Mouse (Mus musculus) liver, embryonic 13.5 days (tissue): ENCODE results near the gene Sik3. TPM values are rescaled to one million over a fixed set of nuclear protein-coding genes. Genes with fewer than 3 reads are reported as not detected.

ENCODE experiments used
- ATAC-seq: fragments of 200-750 bp; cut with Nextera tagmentation; 2 replicates; pipeline ENCODE4 v1.8.0; 2017; ENCODE audit warnings: low read depth, mild to moderate bottlenecking, moderate number of reproducible peaks, moderate library complexity
- DNase-seq: peaks from one replicate; pipeline ENCODE4 v3.0.0; 2022
- H3K27ac ChIP-seq: fragments of 300-500 bp; sonication (generic); 2 replicates; pipeline ENCODE4 v1.5.1; 2015; ENCODE audit warnings: moderate library complexity, mild to moderate bottlenecking, inconsistent platforms
- H3K27me3 ChIP-seq: fragments of 300-500 bp; sonication (generic); 2 replicates; pipeline ENCODE4 v1.6.1; 2015; ENCODE audit warnings: mild to moderate bottlenecking, inconsistent platforms
- H3K36me3 ChIP-seq: fragments of 300-500 bp; sonication (generic); 2 replicates; pipeline ENCODE4 v1.6.1; 2015; ENCODE audit warnings: mild to moderate bottlenecking, inconsistent platforms
- H3K4me1 ChIP-seq: fragments of 300-500 bp; sonication (generic); replicated peaks from 2 replicates; pipeline ENCODE4 v1.6.1; 2015; ENCODE audit warnings: inconsistent platforms
- H3K4me2 ChIP-seq: fragments of 300-500 bp; sonication (generic); 2 replicates; pipeline ENCODE4 v1.6.1; 2015; ENCODE audit warnings: inconsistent platforms, mild to moderate bottlenecking, moderate library complexity
- H3K4me3 ChIP-seq: fragments of 300-500 bp; sonication (generic); replicated peaks from 2 replicates; pipeline ENCODE4 v1.5.1; 2015; ENCODE audit warnings: mild to moderate bottlenecking, inconsistent platforms
- H3K9ac ChIP-seq: fragments of 300-500 bp; sonication (generic); 2 replicates; pipeline ENCODE4 v1.6.1; 2015; ENCODE audit warnings: mild to moderate bottlenecking, inconsistent platforms
- H3K9me3 ChIP-seq: fragments of 300-500 bp; sonication (generic); replicated peaks from 2 replicates; pipeline ENCODE4 v1.6.1; 2016; ENCODE audit warnings: inconsistent platforms
- WGBS: fragments of 180-500 bp; shearing (Covaris S2); methylation state at CpG from one replicate; pipeline ENCODE4 v1.1.7; 2015; ENCODE audit not compliant: insufficient replicate concordance; 5-methylcytosine and 5-hydroxymethylcytosine counted together
- polyA plus RNA-seq: library from polyadenylated mRNA; unstranded; fragments of >200 nt; fragmentation: Nextera tagmentation; extraction: Ambion mirVana; gene quantifications from 2 replicates; pipeline ENCODE4 v1.2.1, GENCODE M21; 2015

The Sik3 gene
- 2.4 and 2.8 TPM in 2 replicates for polyA plus RNA-seq

GRCm38 (mm10) chr9:46012091-46013008, at the start of gene Sik3, which contains the start of gene Pafah1b2:
Sik3 (plus strand) TSS chr9:46012820.
Pafah1b2 (minus strand) TSS chr9:46012690.
- DNase-seq (peak; percentile 86), ATAC-seq (peak; percentile 77)
- H3K4me3 ChIP-seq: peak within 1 kb of the TSS; percentile 86
- no peaks in the 10 kb centered on the region for H3K9me3 ChIP-seq
- H3K27ac ChIP-seq: peak within 1 kb of the TSS; percentile 77
- H3K4me2 ChIP-seq: peak within 1 kb of the TSS; percentile 94
- no peaks in the 10 kb centered on the region for H3K27me3 ChIP-seq
- H3K36me3 ChIP-seq: no peaks in the 10 kb centered on the region
- peak within 1 kb of the TSS; percentile 89 for H3K9ac ChIP-seq
- 2% methylated on average over 58 of the region's 78 CpGs for WGBS
- H3K4me1 ChIP-seq: peaks cover 77% of the 10 kb centered on the region

GRCm38 (mm10) chr9:45963577-45963976, 49.0 kb upstream of the Sik3 start:
- DNase-seq (no peak), ATAC-seq (no peak)
- H3K27me3 ChIP-seq: no peaks in the 10 kb centered on the region

GRCm38 (mm10) chr9:45976884-45977283, 35.7 kb upstream of the Sik3 start:
- 84% methylated on average over 2 of the region's 2 CpGs for WGBS

More at GRCm38 (mm10) chr9:45963577-45963976, 49.0 kb upstream of the Sik3 start:
- no peak overlapping the region for H3K4me3 ChIP-seq
- H3K9me3 ChIP-seq: no peaks in the 10 kb centered on the region
- H3K4me2 ChIP-seq: no peak overlapping the region
- peaks cover 13% of the 10 kb centered on the region for H3K4me1 ChIP-seq
- no peak overlapping the region for H3K27ac ChIP-seq
- 87% methylated on average over 6 of the region's 6 CpGs for WGBS
- no peak overlapping the region for H3K9ac ChIP-seq
- H3K36me3 ChIP-seq: peaks cover 84% of the 10 kb centered on the region

DNA sequence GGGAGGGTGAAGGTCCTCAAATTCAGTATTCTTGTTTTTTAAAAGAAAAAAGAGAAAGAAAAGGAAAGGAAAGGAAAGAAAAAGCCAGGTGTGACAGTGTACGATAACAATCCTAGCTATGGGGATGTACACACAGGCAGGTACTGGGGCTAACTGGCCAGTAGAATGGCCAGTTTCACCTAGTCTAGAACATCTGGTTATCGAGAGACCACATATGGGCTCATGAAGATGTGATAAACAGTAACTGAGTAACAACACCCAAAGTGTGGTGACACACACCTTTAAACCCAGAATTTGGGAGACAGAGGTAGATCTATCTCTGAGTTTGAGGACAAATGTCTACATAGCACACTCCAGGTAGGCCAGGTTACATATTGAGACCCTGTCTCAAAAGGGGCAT, 32.8 kb upstream of the Sik3 start:
- 72% methylated on average over 2 of the region's 2 CpGs for WGBS
- H3K9me3 ChIP-seq: no peaks in the 10 kb centered on the region
- H3K36me3 ChIP-seq: peaks cover 50% of the 10 kb centered on the region
- peaks cover 61% of the 10 kb centered on the region for H3K4me1 ChIP-seq
- peak overlapping the region; percentile 61 for H3K27ac ChIP-seq
- peak overlapping the region; percentile 30; the same call in 1 of the 2 replicates for H3K9ac ChIP-seq
- no peak overlapping the region; the same call in 1 of the 2 replicates for H3K4me3 ChIP-seq
- no peak for DNase-seq
- peak; percentile 49 for ATAC-seq
- H3K27me3 ChIP-seq: no peaks in the 10 kb centered on the region
- peak overlapping the region; percentile 30 for H3K4me2 ChIP-seq

More at GRCm38 (mm10) chr9:45976884-45977283, 35.7 kb upstream of the Sik3 start:
- Histone ChIP-seq H3K4me1 (peaks cover 42% of the 10 kb centered on the region), H3K27ac (no peak overlapping the region), H3K4me2 (no peak overlapping the region), H3K9me3 (no peaks in the 10 kb centered on the region), H3K36me3 (peaks cover 71% of the 10 kb centered on the region), H3K4me3 (no peak overlapping the region), H3K9ac (no peak overlapping the region), H3K27me3 (no peaks in the 10 kb centered on the region)
- DNase-seq (no peak), ATAC-seq (no peak)

DNA sequence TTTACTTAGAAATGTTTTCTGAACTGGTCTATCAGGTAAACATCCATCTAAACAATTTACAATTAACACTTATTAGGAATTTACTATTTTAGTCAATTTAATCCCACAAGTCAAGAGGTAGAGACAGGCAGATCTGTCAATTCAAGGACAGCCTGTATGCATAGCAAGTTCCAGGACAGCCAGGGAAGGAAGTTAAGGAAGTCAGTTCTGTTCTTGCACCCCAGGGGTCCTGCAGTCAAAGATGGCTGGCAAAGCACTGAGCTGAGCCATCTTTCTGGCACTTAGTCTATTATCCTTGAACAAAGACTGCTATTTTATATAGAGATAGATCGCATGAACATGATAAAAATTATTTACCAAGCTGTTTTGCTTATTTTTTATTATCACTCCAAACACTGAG, 32.0 kb upstream of the Sik3 start:
- Histone ChIP-seq H3K27me3 (no peaks in the 10 kb centered on the region), H3K4me1 (peaks cover 68% of the 10 kb centered on the region), H3K27ac (peak overlapping the region; percentile 53; the same call in 1 of the 2 replicates), H3K4me3 (no peak overlapping the region), H3K36me3 (peaks cover 44% of the 10 kb centered on the region), H3K9me3 (no peaks in the 10 kb centered on the region), H3K9ac (peak overlapping the region; percentile 33; the same call in 1 of the 2 replicates), H3K4me2 (0 out of 2 replicates have a peak overlapping the region, but pooled peaks have one; percentile 26)
- DNase-seq (no peak), ATAC-seq (no peak)
- 82% methylated on average over 1 of the region's 1 CpGs for WGBS

DNA sequence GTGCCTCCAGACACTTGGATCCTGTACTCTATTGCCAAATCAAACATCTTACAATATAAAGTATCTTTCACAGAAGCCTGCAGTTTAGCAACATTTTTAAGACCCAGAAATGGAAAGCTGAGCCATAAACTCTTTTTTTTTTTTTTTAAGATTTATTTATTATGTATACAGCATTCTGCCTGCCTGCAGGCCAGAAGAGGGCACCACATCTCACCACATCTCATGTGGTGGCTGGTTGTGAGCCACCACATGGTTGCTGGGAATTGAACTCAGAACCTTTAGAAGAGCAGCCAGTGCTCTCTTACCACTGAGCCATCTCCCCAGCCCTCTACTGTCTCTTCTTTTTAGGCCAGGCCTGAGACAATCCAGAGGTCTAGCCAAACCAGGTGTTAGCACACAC, 31.3 kb upstream of the Sik3 start:
- Histone ChIP-seq H3K9ac (no peak overlapping the region), H3K27ac (0 out of 2 replicates have a peak overlapping the region, but pooled peaks have one; percentile 31), H3K27me3 (no peaks in the 10 kb centered on the region), H3K4me1 (peaks cover 71% of the 10 kb centered on the region), H3K4me2 (peak overlapping the region; percentile 15; the same call in 1 of the 2 replicates), H3K4me3 (no peak overlapping the region), H3K36me3 (peaks cover 39% of the 10 kb centered on the region), H3K9me3 (no peaks in the 10 kb centered on the region)
- DNase-seq (no peak), ATAC-seq (no peak)

DNA sequence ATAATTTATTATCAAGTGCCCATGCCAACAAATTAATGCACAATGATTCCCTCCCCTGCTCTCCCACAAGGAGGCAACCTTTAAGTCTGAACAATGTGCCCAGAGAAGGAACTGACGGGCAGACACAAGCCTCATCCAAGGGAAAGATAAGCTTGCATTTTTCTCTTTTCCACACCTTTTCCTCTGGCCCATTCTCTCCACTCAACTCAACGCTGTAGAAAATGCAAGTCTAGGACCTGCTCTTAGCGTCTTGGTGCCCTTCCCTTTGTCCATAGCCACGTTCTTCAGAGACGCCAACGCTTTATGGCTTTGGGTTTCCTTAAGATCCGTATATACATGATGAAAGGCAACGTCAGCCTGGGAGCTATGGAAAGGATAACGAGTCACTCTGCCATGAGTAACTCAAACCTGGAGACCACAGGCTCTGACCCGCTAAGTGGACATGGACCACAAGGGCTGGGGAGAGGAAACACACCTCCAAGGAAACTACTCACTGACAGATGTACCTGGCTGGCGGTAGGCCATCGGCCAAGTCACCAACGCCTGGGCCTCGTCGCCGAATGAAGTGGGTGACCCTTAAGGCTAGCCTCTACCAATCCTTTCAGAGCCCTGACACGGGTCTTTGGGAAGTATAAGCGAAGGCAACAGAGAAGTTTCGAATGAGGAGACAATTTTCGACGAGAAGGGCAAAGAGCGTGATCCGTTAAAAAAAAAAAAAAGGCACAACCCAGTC, 28.8 kb upstream of the Sik3 start:
- Histone ChIP-seq H3K27ac (peak overlapping the region; percentile 88), H3K4me2 (peak overlapping the region; percentile 80), H3K9ac (peak overlapping the region; percentile 93), H3K4me3 (peak overlapping the region; percentile 92), H3K36me3 (peaks cover 16% of the 10 kb centered on the region), H3K9me3 (no peaks in the 10 kb centered on the region), H3K4me1 (peaks cover 55% of the 10 kb centered on the region), H3K27me3 (no peaks in the 10 kb centered on the region)
- ATAC-seq (0 out of 2 replicates have a peak, but pooled peaks have one; percentile 17), DNase-seq (peak; percentile 4)
- under 1% methylated on average over 23 of the region's 23 CpGs for WGBS

- peak overlapping the region; percentile 93 for H3K9ac ChIP-seq
- H3K4me3 ChIP-seq: peak overlapping the region; percentile 92
- peak; percentile 89 for ATAC-seq
- no peaks in the 10 kb centered on the region for H3K27me3 ChIP-seq
- H3K36me3 ChIP-seq: peaks cover 14% of the 10 kb centered on the region
- no peaks in the 10 kb centered on the region for H3K9me3 ChIP-seq
- peaks cover 49% of the 10 kb centered on the region for H3K4me1 ChIP-seq
- under 1% methylated on average over 75 of the region's 76 CpGs for WGBS
- peak; percentile 84 for DNase-seq
- peak overlapping the region; percentile 88 for H3K27ac ChIP-seq
- peak overlapping the region; percentile 80 for H3K4me2 ChIP-seq
These were observed 28.0 kb upstream of the Sik3 start for GRCm38 (mm10) chr9:45984409-45985228.

GRCm38 (mm10) chr9:45985229-45985567, 27.4 kb upstream of the Sik3 start:
- peak overlapping the region; percentile 92 for H3K4me3 ChIP-seq
- H3K9me3 ChIP-seq: no peaks in the 10 kb centered on the region
- no peaks in the 10 kb centered on the region for H3K27me3 ChIP-seq
- H3K9ac ChIP-seq: peak overlapping the region; percentile 93
- peak overlapping the region; percentile 80 for H3K4me2 ChIP-seq
- 1% methylated on average over 4 of the region's 4 CpGs for WGBS
- DNase-seq (no peak), ATAC-seq (peak; percentile 25; the same call in 1 of the 2 replicates)
- H3K27ac ChIP-seq: peak overlapping the region; percentile 88
- peaks cover 43% of the 10 kb centered on the region for H3K4me1 ChIP-seq
- H3K36me3 ChIP-seq: peaks cover 14% of the 10 kb centered on the region

- no peak for ATAC-seq
These were observed 13.6 kb upstream of the Sik3 start for GRCm38 (mm10) chr9:45999009-45999408.

More at GRCm38 (mm10) chr9:45999009-45999408, 13.6 kb upstream of the Sik3 start:
- no peaks in the 10 kb centered on the region for H3K27me3 ChIP-seq
- H3K9ac ChIP-seq: no peak overlapping the region
- no peak for DNase-seq
- H3K27ac ChIP-seq: no peak overlapping the region
- no peaks in the 10 kb centered on the region for H3K9me3 ChIP-seq
- H3K36me3 ChIP-seq: no peaks in the 10 kb centered on the region
- H3K4me2 ChIP-seq: no peak overlapping the region
- WGBS: 73% methylated on average over 4 of the region's 4 CpGs
- no peak overlapping the region for H3K4me3 ChIP-seq
- H3K4me1 ChIP-seq: no peaks in the 10 kb centered on the region
